Mouse (Mus musculus) kidney, adult 18-20 months (tissue): Measurements from ENCODE around the gene Tfcp2.
A peak's percentile ranks its signal among the peaks of the same experiment; 100 is the strongest.

Experiments used
- DNase-seq: peaks from one replicate; pipeline ENCODE4 v3.0.0; 2021

Gene Tfcp2

DNA sequence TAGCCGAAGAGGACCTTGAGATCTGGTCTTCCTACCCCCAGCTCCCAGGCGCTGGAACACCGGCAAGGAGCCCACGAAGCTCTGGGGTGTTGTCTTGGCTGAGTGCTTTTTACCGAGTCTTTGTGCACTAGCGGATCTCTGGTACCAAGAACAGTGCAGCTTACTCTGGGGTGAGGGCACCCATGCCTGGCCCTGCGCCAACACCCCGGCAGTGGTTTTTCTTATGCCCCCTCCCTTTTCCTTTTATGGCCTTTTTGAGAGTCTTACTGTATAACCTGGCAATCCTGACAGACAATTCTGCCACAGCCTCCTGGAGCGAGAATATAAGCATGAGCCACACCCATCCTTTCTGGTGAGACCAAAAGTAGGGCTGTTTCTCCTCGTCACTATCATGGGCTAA, 73.5 kb downstream of the Tfcp2 start:
- DNase-seq: no peak

DNA sequence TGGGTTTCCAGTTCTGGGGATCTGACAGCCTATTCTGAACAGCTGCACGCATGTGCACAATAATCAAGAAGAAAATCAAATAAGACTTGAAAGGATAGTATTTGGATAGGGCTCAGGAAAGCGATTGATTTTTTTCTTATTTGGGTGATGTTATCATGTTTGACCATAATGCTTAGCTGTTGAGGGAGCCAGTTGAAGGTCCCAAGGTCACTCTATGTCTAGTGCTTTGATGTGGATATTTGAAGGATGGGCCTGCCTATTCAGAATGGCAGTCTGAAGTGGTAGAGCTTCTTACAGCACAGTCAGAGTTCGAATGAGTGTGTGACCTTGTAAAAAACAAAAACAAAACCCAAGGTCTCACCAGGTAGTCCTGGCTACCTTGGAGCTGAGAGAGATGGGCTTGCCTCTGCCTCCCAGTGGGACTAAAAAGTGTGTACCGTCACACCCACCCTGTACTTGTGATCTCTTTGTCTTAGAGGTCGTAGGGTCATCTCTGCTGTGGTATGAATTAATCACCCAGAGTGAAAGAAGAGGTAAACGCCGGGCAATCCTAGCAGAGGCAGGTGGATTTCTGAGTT, 77.8 kb downstream of the Tfcp2 start:
- no peak for DNase-seq

DNA sequence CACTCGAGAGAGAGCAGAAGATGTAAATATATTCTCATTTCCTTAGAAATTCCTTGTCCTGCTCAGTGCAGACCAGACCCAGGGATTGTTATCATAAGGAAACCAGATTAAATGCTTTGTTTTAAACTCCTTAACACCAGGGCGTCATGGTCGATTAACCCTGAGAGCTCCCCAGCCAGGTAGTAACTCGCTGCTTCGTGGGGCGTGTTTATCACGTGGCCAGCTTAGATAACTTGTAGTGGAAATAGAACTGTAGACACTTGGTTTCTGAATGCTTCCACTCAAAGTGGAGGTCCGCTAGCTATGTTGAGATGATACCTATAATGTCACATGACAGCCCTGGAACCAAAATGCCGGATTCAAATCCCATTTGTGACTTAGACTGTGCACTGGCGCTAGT, 81.8 kb downstream of the Tfcp2 start:
- DNase-seq: peak; percentile 44

DNA sequence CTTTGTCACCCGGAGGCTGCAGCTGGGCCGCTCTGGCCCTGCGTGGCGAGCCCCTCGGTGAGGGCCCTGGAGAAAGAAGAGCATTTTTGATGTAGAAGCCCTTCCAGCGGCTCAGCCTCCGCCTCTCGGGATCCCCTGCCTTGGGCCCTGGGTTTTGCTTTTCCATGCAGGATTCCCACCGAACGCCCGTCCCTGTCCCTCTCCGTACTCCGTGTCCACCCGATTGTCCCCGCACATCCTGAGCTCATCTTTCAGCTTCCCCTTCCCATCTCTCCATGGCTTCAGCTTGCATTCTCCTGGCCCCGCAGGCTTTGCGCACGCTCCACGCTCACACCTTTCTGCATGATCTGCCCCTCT, 82.6 kb downstream of the Tfcp2 start:
- no peak for DNase-seq

DNA sequence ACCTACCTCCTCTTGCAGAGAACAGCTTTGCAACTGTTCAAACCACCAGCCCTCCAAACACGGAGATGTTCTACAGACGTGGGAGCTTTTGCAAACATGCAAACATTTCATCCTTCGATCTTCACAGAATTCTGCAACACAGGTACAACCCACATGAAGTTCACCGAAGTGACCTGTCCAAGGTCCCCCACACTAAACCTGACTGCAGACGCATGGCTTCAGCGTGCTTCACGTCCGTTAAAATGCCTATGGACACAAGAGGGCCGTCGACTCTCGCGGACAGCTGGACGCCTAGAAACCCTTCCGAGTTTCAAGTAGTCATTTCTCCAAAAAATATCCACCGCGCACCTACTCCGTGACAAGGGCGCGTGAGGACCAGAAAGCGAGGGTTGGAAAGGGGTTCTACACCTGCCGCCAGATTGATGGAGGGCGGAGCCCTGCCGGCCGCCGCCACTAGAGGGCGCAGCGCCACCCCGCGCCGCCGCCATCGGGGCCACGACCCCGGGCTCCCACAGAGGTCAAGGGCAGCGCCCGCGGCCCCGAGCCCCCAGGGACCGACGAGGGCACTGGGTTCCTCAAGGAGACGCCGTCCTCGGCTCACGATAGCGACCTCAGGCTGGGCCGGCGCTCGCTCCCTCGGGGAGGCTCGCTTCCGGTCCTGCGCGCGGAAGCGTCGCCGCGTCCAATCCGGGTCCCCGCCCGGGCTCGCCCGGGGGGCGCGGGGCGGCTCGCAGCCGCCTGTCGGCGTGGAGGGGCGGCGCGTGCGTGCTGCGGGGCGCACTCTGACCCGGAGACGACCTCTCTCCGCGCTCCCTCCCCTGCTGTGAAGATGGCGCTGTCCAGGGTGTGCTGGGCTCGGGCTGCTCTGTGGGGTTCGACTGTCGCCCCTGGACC, 83.3 kb downstream of the Tfcp2 start, which contains the start of gene Letmd1:
Gene Letmd1, plus strand, starts transcription at position 729 of the 894 bp plus-strand sequence.
- DNase-seq: peak; percentile 89

DNA sequence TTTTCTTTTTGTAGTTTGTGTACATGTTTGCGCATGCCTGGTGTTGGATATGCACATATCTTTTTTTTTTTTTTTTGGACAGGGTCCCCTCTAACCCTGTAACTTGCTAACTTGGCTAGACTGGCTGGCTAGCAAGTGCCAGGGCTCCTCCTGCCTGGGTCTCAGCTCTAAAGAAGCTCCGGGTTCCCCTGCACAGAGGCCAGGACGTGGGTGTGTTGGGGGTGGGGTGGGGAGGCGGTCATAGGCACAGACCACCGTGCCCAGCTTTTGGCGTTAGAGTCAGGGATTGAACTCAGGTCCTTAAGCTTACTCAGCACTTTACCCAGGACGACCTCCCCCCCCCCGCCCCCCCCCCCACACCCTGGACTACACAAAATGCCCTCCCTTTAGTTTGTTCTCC, 84.1 kb downstream of the Tfcp2 start:
- DNase-seq: no peak

DNA sequence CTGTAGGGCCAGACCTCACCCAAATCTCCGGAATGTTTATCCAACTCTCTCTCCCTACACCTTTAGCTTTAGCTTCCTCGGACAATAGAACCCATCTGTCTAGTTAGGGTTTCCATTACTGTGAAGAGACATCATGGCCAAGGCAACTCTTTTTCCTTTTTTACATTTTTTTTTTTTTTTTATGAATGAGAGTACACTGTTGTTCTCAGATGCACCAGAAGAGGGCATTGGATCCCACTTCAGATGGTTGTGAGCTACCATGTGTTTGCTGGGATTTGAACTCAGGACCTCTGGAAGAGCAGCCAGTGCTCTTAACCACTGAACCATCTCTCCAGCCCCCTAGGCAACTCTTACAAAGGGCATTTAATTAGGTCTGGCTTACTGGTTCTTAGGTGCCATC, 86.4 kb downstream of the Tfcp2 start:
- no peak for DNase-seq

DNA sequence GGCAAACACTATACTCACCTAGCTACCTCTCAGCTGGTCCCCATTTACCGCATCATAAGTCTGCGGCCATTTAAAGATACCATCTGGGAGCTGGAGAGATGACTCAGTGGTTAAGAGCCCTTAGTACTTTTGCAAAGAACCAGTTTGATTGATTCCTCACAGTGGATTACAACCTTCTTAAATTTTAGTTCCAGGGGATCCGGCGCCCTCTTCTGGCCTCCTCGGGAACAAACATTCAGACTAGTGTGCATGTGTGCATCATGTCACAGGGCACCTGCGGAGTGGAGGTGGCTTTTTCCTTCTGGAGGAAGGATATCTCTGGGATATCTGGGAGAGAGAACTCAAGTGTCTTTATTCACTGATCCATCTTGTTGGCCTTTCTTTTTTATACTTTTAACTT, 88.1 kb downstream of the Tfcp2 start:
- peak; percentile 85 for DNase-seq

DNA sequence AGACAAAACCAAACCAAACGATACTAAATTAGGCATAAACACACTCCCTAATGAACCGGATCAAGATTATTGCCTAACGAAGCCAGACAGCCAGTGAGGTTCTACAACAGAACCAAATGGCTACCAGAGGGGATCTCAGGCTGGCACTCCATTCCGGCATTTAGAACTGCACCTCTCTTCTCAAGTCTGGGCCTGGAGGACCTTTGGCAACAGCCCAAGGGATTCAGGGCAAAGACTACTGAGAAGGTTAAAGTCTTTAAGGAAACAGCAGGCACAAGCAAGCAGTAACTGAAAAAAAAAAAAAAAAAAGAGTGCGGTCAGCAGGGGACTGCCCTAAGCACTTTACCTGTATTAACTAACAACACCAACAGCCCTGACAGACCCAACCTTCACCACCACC, 89.7 kb downstream of the Tfcp2 start:
- peak; percentile 71 for DNase-seq

DNA sequence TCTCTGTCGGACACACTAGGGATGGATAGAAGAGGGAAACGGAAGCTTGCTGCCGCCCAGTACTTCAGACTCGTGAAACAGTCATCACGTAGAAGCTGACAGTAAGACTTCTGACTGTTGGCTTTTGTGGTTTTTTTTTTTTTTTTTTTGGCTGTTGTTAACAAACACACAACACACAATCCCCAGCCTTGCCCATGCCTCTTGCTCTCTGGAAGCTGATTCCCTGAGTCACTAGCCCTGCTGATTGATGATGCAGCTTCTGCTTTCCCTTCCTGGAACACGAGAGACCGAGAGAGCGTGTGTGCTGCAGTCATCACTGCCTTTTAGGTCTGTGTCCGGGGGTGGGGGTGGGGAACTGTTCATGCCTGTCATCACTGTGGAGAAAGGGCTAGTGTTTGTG, 90.2 kb downstream of the Tfcp2 start:
- no peak for DNase-seq

DNA sequence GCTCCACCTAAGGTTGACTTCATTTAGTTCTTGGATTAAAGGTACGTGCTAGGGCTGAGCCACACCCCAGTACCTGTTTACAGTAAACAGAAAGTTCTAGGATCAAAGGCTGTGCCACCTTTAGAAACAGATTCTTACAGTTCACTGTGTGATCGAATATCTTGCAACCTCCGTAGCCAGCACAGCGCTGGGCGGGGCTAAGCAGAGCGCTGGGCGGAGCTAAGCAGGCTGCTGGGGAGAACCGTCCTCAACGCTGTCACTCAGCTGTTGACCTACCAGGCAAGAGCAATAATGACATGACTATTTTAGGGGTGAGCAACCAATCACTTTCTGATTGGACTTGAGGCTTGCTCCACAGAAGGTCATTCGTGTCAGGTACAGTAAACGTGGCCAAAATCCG, 90.9 kb downstream of the Tfcp2 start:
- DNase-seq: peak; percentile 62

DNA sequence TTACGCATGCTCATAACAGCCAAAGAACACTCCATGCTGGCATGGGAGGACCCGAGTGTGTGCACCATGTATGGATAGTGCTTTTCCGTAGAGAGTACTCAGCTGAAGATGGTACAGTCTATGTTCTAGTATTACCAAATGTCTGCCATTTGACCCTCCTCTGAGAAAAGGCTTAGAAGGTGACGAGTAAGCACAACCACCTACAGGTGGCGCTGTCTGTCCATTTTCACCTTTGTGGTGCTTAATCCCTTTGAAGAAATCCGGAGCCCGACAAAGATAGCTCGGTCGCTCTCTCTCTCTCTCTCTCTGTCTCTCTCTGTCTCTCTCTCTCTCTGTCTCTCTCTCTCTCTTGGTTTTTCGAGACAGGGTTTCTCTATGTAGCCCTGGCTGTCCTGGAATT, 93.8 kb downstream of the Tfcp2 start:
- DNase-seq: peak; percentile 74

DNA sequence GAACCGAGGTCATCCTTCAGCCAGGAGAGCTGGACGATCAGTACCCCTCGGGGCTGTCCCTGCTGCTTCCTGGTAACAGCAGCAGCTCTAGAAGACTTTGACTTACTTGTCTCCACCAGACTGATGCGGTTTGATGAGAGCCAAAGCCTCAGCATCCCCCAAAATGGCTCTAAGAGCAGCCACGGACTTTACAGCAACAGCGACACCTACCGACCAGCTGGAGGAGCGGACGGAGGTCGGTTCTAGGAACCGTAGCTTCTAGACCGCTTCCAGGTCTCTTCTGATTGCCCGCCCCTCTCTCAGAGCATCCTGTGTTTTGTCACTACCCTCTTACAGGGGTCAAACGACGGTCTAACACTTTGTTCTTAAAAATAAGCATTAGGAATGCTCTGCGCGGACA, 94.5 kb downstream of the Tfcp2 start:
- peak; percentile 71 for DNase-seq

DNA sequence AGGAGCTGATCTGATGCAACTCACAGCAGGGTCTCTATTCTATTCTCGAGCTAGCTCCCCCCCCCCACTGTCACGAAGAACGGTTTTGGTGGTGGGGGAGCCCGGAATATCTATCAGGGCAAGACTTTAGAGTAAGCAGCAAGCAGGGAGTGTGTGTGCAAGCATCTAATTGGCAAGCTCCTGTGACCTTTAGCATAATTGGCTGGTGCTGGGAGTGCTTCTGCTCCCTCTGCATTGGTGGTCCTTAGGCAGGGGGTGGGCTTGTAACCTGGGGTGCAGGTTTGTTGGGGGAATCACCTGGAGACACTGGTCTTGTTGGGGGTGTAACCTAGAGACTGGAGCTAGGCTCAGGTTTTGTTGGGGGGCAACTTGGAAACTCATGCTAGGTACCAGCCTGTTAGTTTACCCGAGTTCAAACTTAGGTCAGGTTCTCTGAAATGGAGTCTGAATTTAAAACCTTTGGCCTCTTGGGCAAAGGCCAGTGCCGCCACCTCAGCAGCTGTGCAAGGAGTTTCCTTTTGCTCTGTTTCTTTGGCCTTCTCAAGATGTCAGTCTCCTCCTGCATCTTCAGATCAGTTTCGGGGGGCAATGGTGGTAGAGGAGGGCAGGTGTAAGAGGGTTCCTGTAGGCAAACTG, 95.3 kb downstream of the Tfcp2 start:
- DNase-seq: peak; percentile 78

DNA sequence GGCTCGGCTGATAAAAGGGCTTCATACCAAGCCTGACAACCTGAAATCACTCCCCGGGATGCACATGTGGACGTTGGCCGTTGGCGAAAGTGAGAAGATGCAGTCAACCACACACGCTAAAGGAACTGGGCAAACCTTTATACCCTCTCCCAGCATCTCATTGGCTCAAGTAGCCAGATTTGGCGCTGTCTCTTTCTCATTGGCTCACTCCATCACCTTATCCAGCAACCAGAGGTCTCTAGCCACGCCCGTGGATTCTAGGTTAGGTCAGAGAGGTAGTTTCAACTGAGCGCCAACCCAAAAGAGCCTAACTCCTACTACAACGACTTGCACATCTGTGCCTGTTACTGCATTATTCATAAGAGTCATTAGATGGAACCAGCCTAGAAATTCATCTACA, 99.3 kb downstream of the Tfcp2 start:
- no peak for DNase-seq

DNA sequence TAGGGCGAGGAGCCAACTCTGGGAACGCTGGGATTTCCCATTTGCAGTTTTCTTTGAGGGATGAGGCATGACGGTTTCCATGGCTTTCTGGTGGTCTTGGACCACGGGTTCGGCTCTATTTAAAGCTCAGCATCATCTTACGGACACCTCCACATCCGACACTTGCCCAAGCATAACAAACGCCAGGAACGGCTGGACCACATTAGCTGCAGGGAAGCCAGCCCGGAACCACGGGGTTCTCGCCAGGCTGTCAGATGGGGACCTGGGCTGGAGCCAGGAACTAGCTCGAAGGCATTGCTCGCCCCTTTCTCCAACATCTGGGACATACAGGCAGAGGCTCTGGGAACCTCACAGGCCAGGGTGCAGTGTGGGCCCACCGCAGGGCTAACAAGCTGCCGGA, 100.6 kb downstream of the Tfcp2 start:
- DNase-seq: peak; percentile 36

DNA sequence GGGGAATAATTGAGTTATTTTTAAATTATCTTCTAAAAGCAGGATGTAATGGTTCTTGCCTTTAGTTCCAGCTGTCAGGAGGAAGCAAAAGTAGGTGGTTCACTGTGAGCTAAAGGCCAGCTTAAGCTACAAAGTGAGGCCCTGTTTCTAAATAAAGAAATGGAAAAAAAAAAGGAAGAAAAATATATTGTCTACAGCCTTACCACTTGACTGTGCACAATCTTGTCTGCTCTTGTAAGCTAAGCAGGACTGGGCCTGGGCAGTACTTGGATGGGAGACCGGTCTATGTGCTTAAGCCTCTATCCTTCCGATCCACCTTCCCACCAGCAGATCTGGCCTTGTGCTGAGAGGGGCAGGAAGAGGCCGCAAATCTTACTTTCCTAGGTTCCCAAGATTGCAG, 102.3 kb downstream of the Tfcp2 start:
- DNase-seq: no peak

DNA sequence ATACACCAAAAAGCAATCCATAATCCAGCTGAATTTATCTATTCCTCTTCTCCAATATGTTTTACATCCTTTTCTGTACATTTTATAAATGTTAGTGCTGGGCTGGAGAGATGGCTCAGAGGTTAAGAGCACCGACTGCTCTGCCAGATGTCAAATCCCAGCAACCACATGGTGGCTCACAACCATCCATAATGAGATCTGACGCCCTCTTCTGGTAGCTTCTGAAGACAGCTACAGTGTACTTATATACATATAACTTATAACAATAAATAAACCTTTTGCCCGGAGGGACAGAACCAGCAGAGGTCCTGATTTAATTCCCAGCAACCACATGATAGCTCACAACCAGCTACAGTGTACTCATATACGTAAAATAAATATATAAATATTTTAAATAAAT, 103.2 kb downstream of the Tfcp2 start:
- DNase-seq: no peak
